Mouse (Mus musculus) lung, postnatal 10 days (tissue): ENCODE results near the gene Thumpd3.

Source experiments
- DNase-seq: peaks from one replicate; pipeline ENCODE4 v3.0.0; 2021

Gene Thumpd3

GRCm38 (mm10) chr6:113037946-113038734 lies 7.9 kb upstream of the Thumpd3 start:
- peak; percentile 79 for DNase-seq

- DNase-seq = no peak
Measured at GRCm38 (mm10) chr6:113038735-113039058, 7.3 kb upstream of the Thumpd3 start.

- DNase-seq = no peak
Measured at GRCm38 (mm10) chr6:113040319-113040718, 5.7 kb upstream of the Thumpd3 start.

GRCm38 (mm10) chr6:113041215-113041990 lies 4.6 kb upstream of the Thumpd3 start:
- no peak for DNase-seq

GRCm38 (mm10) chr6:113045575-113045974 lies 450 bp upstream of the Thumpd3 start:
- DNase-seq = no peak

GRCm38 (mm10) chr6:113047016-113047746 lies 1.2 kb downstream of the Thumpd3 start:
- DNase-seq = no peak

- no peak for DNase-seq
Measured at GRCm38 (mm10) chr6:113048371-113048770, 2.3 kb downstream of the Thumpd3 start.

GRCm38 (mm10) chr6:113049159-113049558 lies 3.1 kb downstream of the Thumpd3 start:
- no peak for DNase-seq

- no peak for DNase-seq
Measured at GRCm38 (mm10) chr6:113052972-113053371, 6.9 kb downstream of the Thumpd3 start.

- DNase-seq = no peak
Measured at GRCm38 (mm10) chr6:113054552-113055107, 8.6 kb downstream of the Thumpd3 start.

GRCm38 (mm10) chr6:113060892-113061563 lies 15.0 kb downstream of the Thumpd3 start:
- no peak for DNase-seq

- peak; percentile 63 for DNase-seq
Measured at GRCm38 (mm10) chr6:113062253-113062652, 16.2 kb downstream of the Thumpd3 start.

- no peak for DNase-seq
Measured at GRCm38 (mm10) chr6:113063363-113063762, 17.3 kb downstream of the Thumpd3 start.

- DNase-seq = no peak
Measured at GRCm38 (mm10) chr6:113065186-113065585, 19.2 kb downstream of the Thumpd3 start.

GRCm38 (mm10) chr6:113069154-113069553 lies 23.1 kb downstream of the Thumpd3 start:
- DNase-seq = no peak

GRCm38 (mm10) chr6:113075261-113075660 lies 29.2 kb downstream of the Thumpd3 start:
- no peak for DNase-seq

GRCm38 (mm10) chr6:113076012-113076685 lies 30.1 kb downstream of the Thumpd3 start:
- peak; percentile 98 for DNase-seq

GRCm38 (mm10) chr6:113076686-113077516 lies 30.9 kb downstream of the Thumpd3 start, which contains the start of gene Setd5:
Gene Setd5 (plus strand): TSS chr6:113077365.
- peak; percentile 99 for DNase-seq

- no peak for DNase-seq
Measured at GRCm38 (mm10) chr6:113077569-113078030, 31.6 kb downstream of the Thumpd3 start.

GRCm38 (mm10) chr6:113078031-113078721 lies 32.2 kb downstream of the Thumpd3 start:
- peak; percentile 51 for DNase-seq
